Mouse (Mus musculus): ENCODE results near the gene Sdk1.

- TF ChIP-seq CTCF (IDR thresholded peaks at IDR 0.05; ENCODE audit: borderline replicate concordance, control insufficient read depth, extremely low read depth, insufficient read depth, low read length, poor library complexity) (no peak), POLR2A (IDR thresholded peaks at IDR 0.05; ENCODE audit: control insufficient read depth, extremely low read depth, insufficient read depth, low read length, poor library complexity) (no peak)
These were observed 139.5 kb downstream of the Sdk1 start for GRCm38 (mm10) chr5:141380774-141381156.
